Mouse (Mus musculus) ovary, adult 18-20 months (tissue): Measurements from ENCODE around the gene Tpcn1.

Experiments
- DNase-seq: peaks from one replicate; pipeline ENCODE4 v3.0.0; 2022; ENCODE audit warnings: low spot score, mixed read lengths

Gene Tpcn1

DNA sequence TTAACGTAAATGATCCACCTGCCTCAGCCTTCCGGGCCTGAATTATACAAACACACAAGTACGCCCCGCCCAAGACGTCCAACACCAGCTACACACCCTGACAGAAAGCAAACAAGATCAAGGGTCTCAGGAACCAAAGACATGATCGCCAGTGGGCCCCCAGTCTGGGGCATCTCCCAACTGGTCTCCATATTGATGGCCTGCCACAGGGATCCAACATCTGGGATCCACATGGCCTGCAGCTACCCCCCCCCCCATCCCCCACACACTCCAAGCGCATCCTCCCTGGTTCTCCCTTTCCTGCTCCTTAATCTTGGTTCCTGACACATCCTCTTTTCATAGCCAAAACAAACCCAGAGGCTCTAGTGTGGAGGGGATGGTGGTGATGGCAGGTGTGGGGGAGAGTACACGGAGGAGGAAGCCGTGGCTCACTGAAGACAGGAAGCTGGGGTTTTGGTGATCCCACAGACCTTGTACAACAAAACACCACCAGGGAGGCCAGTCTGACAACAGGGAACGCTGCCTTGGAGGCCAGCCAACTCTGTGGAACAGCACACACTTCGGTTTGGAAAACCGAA, 9.9 kb downstream of the Tpcn1 start:
- DNase-seq, result peak; percentile 82

DNA sequence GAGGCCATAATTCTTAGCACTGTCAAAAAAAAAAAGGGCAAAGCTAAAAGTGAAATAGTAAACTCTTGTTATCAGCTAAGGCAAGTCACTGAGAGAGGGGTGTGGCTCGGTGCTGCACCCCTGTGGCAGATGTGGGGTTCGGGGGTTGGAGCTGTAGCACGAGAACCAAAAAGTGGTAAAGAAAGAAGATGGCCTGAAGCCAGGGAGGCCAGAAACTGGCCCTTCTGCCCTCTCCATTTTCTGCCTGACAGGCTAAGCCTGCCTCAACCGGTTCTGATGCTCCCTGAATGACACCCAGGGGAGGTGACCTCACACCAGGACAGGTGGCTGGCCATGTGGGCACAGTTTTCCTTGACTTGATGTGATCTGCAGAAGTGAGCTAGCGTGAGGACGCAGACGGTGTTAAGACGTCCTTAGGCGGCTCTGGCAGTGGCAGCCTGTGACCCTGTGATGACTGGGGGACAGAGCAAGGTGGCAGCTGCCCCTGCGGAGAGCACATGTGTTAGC, 10.5 kb downstream of the Tpcn1 start:
- no peak for DNase-seq

DNA sequence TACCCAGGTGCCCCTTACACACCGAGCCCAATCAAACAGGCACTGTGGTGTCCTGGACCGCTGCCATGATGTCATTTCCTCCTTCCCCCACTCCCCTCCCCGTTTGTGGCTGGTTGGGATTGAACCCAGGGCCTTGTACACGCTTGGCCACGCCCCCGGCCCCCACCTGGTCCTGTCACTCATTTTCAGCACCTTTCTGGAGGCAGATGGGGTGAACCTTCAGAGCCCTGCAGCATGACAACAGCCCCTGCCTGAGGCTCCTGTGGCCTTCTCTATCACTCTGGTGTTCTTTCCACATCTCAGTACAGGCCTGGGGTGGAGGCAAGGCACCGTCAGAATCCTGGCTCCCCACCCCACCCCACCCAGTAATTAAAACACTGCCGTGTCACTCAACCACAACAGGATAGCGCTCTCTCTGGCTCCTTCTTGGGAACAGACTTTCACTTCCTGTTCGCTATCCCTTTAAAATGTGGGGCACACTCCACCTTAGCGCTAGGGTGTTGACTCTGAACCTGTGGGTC, 11.6 kb downstream of the Tpcn1 start:
- DNase-seq, result no peak

DNA sequence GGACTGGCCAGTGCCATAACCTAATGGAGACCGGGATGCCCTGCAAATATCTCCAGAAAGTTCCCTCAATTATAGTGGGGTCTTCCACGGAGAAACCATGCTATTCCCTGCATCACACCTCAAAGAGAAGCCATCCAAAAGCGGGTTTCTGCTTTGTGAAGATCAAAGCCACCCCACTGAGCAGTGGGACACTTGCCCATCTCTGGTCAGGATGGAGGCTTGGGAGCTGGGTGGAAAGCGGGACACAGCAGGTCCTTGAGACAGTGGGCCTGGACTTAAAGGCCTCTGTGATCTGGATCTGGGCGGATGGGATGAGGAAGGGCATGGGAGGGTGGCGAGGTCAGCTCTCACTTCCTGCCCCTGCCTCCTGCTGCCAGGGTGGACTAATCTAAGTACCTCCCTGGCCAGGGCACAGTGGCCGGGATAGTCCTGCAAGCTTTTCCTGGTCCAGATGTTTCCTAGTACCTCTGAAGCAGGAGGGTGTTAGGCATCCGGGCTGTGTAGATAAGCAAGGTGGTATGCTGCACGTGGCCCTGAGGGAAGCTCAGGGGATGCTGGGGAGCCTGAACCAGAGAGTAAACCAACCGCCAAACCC, 13.9 kb downstream of the Tpcn1 start:
- no peak for DNase-seq

DNA sequence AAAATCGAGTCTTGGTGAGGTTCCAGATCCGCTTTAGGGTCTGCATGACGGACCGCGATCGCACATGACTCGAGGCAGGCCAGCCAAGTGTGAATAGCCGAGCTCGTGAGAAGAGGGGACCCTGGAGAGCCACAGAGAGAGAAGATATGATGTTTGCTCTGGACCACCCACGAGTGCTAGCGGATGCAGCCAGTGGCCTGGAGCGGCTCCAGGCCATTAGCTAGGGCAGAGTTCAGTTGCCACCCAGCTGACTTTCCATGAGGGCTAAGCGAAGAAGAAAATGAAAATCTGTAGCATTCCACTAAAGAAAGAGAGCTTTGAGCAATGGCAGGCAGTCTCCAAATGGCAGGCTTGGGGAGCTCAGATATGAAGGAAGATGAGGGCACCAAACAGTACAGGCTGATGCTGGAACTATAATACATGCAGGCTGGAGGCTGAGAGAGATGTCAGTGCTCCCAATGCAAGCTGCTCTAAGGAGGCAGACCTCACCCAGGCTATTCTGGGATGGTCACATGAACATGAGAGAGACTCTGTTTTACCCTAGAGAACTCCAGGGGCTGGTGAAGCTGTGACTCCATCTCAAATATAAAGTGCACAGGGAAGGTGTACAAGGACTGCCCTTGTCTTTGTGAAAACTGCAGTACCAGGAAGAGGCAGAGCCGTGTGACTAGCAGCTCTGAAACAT, 17.3 kb downstream of the Tpcn1 start:
- no peak for DNase-seq

DNA sequence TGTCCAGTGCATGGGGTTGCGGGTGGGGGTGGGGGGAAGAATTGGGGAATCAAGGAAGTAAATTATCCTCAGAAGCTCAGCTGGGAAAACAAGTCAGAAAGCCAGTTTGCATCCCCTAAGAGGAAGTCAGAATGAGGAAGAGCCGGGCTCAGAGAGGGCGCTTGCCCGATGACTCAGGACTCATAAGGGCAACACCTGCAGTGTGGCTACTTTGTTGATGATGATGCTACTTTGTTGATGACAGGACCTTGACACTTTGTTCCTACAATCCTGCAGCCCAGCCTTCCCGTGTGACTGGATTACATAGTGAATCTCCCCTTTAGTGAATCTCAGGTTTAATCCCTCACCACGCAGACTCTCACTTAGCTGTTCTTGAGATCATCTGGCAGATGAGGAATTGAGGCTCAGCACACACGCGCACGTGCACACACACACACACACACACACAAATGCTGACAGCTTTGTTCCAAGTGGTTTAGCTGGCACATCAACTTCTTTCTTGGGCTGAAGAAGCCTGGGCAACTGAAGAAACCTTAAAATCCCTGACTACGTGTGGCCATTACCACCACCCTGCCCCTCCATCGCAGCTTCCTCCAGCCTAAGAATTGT, 18.1 kb downstream of the Tpcn1 start:
- DNase-seq, result no peak

DNA sequence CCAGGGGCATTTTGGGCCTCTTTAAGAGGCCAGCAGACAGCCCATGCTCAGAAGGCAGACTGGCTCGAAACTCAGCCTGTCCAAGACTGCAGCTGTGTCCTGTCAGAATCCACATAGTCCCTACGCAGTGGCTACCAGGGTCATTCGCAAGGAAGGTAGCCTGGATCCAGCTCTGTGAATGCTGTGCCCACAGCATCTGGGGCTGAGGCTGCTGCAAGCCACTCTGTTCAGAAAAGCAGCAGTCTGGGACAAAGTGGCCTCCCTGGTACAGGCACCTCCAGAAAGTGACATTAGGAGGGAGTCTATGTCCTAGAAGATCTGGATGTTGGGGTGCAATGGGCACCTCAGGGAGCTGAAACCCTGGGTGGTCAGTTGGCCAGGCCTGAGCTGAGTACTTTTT, 18.7 kb downstream of the Tpcn1 start:
- DNase-seq, result no peak

DNA sequence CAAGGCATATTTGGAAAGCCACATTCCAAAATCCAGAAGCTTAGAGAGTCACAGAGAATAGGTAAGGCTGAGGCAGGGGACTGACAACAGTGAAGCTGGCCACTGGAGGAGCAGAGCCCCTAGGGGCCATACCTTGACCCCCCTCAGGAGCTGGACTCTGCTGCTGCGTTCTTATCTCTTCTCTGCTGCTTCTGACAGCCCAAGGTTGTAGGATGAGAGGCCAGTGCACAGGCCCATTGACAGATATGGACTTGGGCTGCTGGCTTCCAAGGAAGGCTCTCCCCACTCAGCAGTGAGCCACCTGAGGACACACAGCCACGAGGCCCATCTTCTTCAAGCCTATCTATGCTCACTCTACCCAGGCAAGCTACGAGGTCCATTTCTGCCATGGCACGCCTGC, 19.5 kb downstream of the Tpcn1 start:
- no peak for DNase-seq

DNA sequence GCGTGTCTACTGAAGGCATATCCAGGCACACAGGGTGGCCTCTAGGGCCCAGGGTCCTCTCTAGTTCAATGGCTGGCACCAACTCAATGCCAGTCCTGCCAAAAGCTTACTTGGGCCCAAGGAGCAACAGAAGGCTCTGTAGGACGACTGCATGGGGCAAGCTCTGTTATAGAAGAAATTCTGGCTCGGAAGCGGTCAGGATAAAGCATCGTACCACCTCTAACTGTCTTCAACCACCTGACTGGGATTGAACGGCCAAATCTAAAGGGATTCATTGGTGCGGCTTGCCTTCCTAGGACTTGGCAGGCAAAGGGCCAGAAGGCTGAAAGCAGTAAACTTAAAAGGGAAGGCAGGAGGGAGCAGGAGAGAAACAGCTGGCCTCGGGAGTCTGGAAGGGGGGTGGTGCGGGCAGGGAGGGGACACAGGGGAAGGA, 20.1 kb downstream of the Tpcn1 start:
- DNase-seq, result no peak

DNA sequence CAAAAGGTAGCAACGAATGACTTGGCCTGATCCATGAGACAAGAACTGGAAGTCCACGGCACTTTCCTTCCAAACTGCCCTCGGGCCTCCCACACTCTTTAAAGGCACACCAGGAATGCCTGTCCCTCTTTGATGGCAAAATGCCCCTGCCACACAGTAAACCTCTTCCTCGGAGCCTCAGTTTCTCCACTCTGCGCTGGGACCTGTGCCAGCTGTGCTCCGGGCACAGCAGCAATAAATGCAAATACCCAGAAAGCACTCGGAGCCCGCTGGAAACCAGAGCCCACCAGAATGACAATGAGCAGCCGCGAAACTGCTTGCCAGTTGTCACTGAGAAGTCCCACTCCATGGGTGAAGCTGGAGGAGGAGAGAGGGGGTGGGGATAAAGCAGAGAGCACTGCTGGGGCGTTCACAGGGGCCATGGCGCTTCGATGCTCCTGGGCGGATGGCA, 20.7 kb downstream of the Tpcn1 start:
- no peak for DNase-seq

DNA sequence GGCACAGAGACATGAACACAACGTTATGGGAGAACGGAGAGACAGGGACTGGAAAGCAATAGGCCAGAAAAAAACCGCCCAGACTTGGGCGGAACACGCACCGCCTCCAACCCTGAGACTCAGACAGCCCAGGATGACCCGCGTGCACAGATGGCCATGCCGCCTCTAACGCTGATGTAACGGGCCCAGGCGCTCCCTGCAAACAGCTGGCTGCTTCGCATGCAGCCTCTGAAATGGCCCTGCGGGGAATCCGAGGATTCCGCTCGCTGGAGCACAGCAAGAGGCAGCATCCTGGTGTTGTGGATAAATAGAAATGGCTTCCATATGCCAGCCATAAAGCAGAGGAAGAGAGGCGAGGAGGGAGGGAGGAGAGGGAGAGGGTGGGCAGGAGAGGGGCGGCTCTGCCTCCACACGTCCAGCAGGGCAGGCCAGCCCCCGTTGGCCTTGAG, 21.2 kb downstream of the Tpcn1 start:
- peak; percentile 44 for DNase-seq

DNA sequence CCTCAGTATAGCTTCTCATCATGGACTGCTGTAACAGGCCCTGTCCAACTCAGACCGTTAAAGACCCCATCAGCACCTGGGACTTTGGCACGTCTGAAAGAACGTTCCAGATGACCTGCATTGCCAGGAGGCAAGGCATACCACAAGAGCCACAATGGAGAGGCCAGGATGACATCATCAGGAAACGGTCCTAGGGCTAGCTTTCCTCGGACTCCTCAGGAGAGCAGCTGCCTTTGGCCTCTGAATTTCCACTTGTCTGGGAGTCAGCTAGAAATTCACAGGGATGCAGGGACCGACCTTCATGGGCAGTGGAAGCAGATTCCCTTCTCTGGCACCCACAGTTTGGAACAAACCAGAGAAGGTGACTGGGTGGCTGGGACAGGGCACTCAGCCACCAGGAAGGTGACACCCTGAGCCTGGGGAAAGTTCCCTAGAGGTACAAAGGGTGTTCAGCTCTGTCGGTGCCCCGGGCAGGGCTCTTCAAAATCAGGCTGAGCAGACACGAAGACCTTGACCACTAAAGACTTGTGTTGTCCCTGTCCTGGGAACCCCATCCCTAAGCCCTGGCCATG, 21.7 kb downstream of the Tpcn1 start:
- no peak for DNase-seq

DNA sequence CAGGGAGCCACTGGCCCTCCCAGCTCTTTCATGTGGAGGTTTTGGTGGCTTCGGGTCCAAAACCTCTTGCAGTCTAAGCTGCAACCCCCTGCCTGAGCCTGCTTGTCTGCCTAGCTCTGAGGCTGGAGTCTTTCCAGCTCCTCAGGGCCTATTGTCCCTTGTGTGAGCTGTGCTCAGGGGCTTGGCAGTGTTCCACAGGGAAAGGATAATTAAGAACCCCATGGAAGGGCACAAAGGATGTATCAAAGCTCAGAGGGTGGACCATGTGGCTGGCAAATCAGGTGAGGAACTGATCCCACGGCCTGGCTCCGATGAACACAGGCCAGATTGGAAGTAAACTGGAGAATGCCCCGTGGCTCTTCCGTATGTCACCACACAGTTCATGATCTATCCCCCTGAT, 22.4 kb downstream of the Tpcn1 start:
- DNase-seq, result peak; percentile 42

DNA sequence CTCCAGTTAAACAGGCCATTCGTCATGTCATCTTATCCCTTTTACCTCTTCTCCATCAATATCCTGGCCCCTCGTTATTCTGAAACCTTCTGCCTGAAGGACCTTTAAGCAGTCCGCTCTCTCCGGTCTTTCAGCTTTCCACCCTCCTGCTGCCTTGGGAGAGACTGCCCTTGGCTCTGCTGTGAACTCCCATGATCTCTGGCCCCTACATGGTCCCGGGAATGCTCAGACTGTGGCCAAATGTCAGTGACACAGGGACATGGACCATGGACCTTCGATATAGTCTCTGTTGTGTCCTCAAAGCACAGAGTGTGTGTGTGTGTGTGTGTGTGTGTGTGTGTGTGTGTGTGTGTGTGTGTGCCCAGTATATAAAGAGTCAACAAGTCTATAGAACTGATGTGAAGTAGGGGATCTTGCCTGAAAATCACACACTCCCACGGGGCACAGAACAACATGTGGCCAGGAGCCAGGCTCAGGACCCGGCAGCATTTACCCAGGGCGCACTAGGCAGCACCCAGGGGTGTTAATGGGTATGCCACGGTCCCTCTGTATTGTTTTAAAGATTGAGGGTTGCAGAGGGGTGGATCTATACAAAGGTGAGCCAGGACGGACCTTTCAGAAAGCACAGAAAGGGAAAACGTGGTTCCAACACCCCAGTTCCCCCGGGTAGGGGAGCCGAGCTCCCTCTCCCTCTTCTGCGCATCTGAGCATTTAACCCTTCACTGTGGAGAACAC, 23.1 kb downstream of the Tpcn1 start:
- no peak for DNase-seq

DNA sequence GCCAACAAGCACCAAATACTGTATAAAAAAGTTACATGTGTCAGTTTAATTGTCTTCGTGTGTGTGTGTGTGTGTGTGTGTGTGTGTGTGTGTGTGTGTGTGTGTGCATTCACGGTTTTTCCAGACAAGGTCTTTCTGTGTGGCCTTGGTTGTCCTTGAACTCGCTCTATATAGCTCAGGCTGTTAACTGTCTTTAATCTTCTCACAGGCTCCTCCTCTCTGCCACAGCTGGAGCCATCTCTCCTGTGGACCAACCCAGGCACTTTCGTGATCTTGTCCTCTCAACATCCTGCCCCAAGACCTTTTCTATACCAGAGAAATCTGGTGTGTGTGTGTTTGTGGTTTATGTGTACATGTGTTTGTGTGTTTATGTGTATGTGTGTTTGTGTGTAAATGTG, 24.6 kb downstream of the Tpcn1 start:
- DNase-seq, result no peak

DNA sequence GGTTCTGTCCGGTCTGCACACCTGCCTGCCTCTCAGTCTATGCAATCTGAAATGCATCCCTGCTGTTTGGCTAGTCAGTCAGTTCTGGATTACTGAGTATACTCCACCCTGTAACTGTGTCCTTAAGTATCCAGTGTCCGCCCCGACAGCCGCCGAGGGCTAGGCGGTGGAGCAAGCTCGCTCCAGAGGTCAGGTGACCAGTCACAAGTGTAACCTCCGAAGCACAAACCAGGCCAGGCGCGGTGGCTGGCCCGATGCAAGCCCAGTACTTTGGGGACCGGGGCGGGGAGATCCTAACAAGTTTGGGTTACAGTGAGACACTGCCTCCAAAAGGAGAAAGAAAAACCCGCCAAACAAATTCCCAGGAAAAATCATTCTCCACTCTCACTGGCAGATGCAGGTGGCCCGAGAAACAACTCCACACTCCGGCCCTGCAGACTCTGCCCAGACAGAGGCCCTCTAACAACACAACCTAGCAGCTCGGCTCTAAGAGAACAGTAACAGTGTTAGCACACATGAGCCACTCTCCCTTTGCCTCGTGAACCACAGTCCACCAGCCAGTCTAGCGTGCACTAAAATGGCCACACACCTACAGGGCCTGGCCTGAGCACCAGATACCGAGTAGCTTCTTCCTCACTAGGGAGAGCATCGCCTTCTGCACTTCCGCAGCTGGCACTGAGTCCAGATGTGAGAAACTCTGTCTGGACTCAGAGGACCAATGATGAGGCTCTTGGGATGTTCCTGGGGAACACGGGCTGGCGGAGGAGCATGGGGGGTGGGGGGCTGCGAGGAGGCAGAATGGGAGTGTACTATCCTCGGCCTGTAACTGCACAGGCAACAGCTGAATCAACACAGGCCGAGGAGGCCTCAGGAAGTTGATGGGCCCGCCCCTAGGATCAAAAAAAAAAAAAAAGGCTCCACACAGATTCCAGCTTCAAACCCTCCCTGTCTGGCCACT, 25.2 kb downstream of the Tpcn1 start:
- DNase-seq, result no peak

DNA sequence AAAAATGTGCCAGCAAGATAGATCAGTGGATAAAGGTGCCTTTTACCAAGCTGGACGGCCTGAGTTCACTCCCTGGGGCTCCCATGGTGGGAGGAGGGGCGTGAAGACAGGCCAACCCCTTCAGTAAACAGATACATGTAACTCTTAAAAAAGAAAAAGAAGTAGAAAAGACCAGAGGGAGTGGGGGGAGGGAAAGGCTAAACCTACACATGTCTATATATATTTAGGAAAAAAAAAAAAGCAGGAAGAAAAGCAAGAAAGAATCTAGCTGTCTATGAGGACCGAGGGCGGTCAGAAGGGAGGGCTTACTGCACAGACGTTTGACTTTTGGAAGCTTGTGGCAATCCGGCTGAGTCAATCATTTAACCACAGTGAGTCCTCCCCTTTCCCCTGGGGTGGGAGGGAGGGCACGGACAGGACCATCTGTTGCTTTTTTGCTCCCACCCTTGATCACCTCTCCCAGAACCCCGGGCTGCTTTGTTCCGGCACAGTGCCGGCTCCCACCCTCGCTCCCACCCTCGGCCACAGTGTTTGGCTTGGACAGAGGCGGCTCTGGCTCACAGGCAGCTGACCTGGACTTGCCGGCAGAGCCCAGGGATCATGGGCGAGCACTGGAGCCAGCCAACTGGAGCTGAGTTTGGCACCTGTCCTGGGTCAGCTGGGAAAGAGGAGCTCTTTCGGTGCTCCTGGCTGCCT, 27.7 kb downstream of the Tpcn1 start:
- peak; percentile 64 for DNase-seq

DNA sequence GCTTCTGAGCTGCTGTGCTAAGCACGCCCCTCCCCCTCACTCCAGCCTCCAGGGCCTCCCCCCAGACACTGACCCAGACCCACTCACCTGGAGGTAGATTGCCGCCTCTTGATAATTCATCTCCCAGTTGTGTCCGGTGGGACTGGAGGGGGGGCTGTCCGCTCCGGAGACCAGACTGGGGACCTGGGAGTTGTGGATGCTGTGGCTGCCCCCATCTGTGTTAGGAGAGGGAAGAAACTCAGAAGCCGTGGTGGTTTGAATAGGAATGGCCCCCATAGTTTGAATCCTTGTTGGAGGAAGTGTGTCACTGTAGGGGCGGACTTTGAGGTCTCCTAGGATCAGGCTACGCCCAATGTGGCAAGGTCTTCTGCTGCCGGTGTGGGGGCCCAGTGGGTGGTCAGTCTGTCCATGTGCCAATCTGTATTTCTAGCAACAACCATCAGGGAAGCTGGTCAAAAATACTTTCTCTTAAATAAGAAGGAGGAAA, 28.3 kb downstream of the Tpcn1 start:
- DNase-seq, result no peak

DNA sequence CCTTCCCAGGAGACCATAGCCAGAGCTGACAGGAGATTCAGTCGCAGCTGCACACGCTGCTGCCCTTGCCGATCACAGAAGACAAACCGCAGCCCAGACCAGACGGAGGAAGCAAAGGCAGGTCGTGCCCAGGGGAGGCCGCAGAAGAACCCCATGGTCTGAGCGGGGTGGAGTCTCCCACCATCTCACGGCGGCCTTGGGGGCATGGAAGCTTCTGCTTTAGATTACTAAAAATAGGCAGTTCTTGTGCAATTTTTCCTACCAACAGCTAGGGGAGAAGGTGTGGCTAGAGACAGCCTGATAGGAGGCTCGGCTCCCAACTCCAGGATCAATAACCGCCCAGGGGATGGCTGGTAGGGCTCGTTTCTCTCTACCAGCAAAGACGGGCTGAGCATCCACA, 29.7 kb downstream of the Tpcn1 start:
- DNase-seq, result no peak

DNA sequence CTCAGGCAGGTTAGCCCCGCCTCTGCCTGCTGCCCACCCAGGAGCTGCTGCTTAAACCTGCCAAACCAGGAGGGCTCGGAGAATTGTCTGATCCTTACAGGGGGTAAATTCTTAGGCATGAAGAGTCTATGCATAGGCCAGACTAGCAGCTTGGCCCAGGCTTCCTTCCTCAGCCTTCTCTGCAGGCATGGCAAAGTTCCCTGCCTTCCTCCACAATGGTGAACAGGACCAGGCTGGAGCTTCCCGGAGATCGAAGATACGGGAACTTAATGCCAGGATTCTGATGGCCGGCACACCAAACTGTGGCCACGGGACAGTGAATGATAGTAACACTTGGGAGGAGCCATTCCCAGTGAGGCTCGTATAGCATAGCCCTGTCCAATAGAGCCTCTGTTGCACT, 30.4 kb downstream of the Tpcn1 start:
- DNase-seq, result no peak
